Mouse (Mus musculus): ENCODE measurements around the gene Krt36. TPM values are rescaled to one million over a fixed set of nuclear protein-coding genes. Genes with fewer than 3 reads are reported as not detected.

The Krt36 gene
- total RNA-seq (2023) = not detected

GRCm38 (mm10) chr11:100105576-100106122 lies at the start of gene Krt36:
Krt36 (minus strand) TSS chr11:100105626.

GRCm38 (mm10) chr11:100148615-100149330 lies 43.3 kb upstream of the Krt36 start, which contains the start of gene Krt19:
Krt19 (minus strand) TSS chr11:100148665.

GRCm38 (mm10) chr11:100135731-100136130 lies 30.3 kb upstream of the Krt36 start, which contains the start of gene Krt15:
Krt15 (minus strand) TSS chr11:100135928.

GRCm38 (mm10) chr11:100121466-100121865 lies 16.0 kb upstream of the Krt36 start, which contains the start of gene Krt13:
Krt13 (minus strand) TSS chr11:100121566.

GRCm38 (mm10) chr11:100096141-100096540 lies 9.3 kb downstream of the Krt36 start, which contains the start of gene Krt35:
Krt35 (minus strand) TSS chr11:100096241.

GRCm38 (mm10) chr11:100087861-100088260 lies 17.6 kb downstream of the Krt36 start, which contains the start of gene Krt32:
Krt32 (minus strand) TSS chr11:100088226.

Other genes with a start within 250 kb of the Krt36 start
- not detected for gene Gm11568, start 247.7 kb downstream of the Krt36 start, total RNA-seq (2023)
- gene Gm11559, start 241.2 kb downstream of the Krt36 start, total RNA-seq (2023) = not detected
- not detected for gene Krtap9-1, start 232.2 kb downstream of the Krt36 start, total RNA-seq (2023)
- not detected for gene Gm11567, start 226.4 kb downstream of the Krt36 start, total RNA-seq (2023)
- not detected for gene Krtap31-1, start 197.7 kb downstream of the Krt36 start, total RNA-seq (2023)
- not detected for gene Gm11565, start 190.9 kb downstream of the Krt36 start, total RNA-seq (2023)
- not detected for gene Krtap31-2, start 169.3 kb downstream of the Krt36 start, total RNA-seq (2023)
- not detected for gene Krtap9-5, start 157.2 kb downstream of the Krt36 start, total RNA-seq (2023)
- gene Krtap29-1, start 126.6 kb downstream of the Krt36 start, total RNA-seq (2023) = not detected
- gene Krtap16-1, start 119.0 kb downstream of the Krt36 start, total RNA-seq (2023) = not detected
- not detected for gene Krtap17-1, start 111.6 kb downstream of the Krt36 start, total RNA-seq (2023)
- gene Krt33a, start 89.4 kb downstream of the Krt36 start, total RNA-seq (2023) = not detected
- not detected for gene Krt33b, start 75.8 kb downstream of the Krt36 start, total RNA-seq (2023)
- gene Krt34, start 64.1 kb downstream of the Krt36 start, total RNA-seq (2023) = not detected
- not detected for gene Krt31, start 55.1 kb downstream of the Krt36 start, total RNA-seq (2023)
- not detected for gene Krt32, start 17.4 kb downstream of the Krt36 start, total RNA-seq (2023)
- not detected for gene Krt35, start 9.4 kb downstream of the Krt36 start, total RNA-seq (2023)
- not detected for gene Krt13, start 15.9 kb upstream of the Krt36 start, total RNA-seq (2023)
- gene Krt15, start 30.3 kb upstream of the Krt36 start, total RNA-seq (2023) = not detected
- gene Krt19, start 43.0 kb upstream of the Krt36 start, total RNA-seq (2023) = not detected
- not detected for gene Krt9, start 87.6 kb upstream of the Krt36 start, total RNA-seq (2023)
- gene Krt14, start 101.9 kb upstream of the Krt36 start, total RNA-seq (2023) = not detected
- gene Krt16, start 143.3 kb upstream of the Krt36 start, total RNA-seq (2023) = not detected
- gene Krt17, start 155.4 kb upstream of the Krt36 start, total RNA-seq (2023) = not detected
- not detected for gene Krt42, start 164.2 kb upstream of the Krt36 start, total RNA-seq (2023)
- gene Eif1, start 214.3 kb upstream of the Krt36 start, total RNA-seq (2023) = 2,357 TPM
- gene Gast, start 228.8 kb upstream of the Krt36 start, total RNA-seq (2023) = not detected

Measured in CD8-positive naive resting alpha-beta T cell, adult 57 days (primary cell).